Mouse (Mus musculus): ENCODE measurements around the gene Cldn4.

DNA sequence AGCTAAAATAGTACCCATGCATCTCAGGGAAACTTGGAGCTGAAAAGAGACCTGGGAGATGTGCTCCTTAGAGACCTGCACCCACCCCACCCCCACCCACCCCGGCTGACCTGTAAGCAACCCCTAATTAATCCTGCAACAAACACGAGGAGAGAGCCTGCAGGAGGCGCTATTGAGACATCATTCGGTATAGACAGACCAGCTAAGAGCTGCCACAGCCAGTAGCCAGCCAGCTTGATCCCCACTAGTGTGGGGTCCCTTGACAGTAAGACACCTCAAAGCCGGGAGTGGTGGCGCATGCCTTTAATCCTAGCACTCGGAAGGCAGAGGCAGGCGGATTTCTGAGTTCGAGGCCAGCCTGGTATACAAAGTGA, 13.8 kb downstream of the Cldn4 start:
- TF ChIP-seq CHD2 (IDR thresholded peaks at IDR 0.05; ENCODE audit: low read depth, low read length) (no peak), ZC3H11A (IDR thresholded peaks at IDR 0.05; ENCODE audit: borderline replicate concordance, low read depth, low read length) (no peak)

Measured in ES-E14 (cell line).